Mouse (Mus musculus) v-Abl transformed pro-B cells (cell line): ENCODE measurements around the gene Tnk2.

Experiments
- in situ Hi-C, 2 experiments: fragments of 400-800 bp; cut with MboI; formaldehyde crosslinking; loops; one replicate each; pipeline ENCODE4 v1.15.1; 2025; ENCODE audit not compliant: unreplicated experiment in 2 of 2

Gene Tnk2

GRCm38 (mm10) chr16:32643661-32644061, at the start of gene Tnk2:
Gene Tnk2, plus strand, starts transcription at chr16:32643874.
- in situ Hi-C loops, result no loop called here

- in situ Hi-C loops, result no loop called here
Measured at GRCm38 (mm10) chr16:32593916-32594315, 49.8 kb upstream of the Tnk2 start.

DNA sequence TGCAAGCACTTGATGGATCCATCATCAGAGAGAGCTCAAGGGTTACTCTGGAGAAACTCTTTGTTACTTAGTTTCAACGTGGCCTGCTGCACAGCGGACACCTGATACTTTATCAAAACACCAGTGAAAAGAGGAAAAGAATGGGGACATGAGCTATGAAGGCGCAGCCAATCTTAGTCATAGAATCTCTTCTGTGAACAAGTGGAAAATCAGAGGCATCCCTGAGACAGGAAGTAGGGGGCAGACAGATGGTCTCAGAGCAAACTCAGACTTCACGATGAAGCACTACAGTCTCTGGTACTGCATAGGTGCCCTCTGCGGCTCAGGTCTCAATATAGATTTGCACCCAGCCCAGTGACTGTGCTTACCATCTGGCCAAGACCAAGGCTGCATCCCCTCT, 49.0 kb upstream of the Tnk2 start:
- in situ Hi-C loops, result no loop called here

DNA sequence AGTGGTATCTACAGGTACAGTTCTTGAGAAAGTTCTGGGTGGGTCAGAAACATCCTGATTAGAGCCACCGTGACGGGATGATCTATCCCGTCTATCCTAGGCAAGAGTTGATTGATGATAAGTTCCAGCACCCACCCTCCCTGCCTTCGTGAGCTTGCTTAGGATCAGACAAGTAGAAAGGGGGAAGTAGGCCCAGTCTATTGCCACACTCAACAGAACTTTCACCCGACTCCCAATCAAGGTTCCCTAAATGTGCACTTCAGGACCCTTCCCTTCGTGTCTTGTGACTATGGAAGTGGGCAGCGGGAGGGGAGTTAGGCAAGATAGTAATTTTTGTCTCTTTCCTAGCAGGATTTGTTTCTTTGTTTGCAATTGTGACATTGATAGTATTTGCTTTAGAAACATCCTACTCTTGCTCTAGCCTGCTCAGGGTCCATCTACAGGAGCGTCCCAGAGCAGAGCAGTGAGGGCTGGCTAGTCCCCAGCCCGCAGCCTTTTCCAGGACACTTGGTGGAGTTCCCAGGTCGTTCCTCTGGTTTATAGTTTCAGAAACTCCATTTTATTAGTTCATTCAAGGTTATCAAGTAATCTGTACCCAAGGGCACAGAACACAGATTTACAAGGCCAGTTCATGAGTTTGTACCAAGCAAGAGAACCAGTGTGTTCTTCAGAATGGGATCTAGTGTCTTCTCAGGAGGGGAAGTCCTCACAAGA, 48.4 kb upstream of the Tnk2 start:
- in situ Hi-C loops, result no loop called here

DNA sequence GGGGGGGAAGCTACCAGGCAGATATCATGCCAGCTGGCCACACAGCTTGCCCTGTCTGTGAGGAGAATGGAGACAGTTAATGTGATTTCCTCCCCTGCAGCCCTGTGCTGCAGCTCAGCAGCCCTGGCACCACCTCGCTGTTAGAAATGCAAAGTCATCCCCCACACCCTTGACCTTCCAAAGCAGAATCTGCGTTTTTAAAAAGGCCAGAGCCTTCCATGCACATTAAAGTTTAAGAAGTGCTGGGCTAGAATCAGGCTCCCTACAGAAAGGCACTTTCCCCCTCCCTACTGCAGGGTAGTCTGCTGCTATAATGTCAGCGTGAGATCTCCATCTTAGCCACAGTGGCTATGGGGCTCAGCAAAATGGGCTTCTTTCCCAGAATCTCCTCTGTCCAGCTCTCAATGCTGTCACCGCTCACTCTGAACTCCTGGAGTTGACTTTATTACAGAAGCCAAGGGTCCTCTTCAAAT, 45.7 kb upstream of the Tnk2 start:
- in situ Hi-C loops, result no loop called here

GRCm38 (mm10) chr16:32599151-32599550, 44.5 kb upstream of the Tnk2 start:
- in situ Hi-C loops, result no loop called here

DNA sequence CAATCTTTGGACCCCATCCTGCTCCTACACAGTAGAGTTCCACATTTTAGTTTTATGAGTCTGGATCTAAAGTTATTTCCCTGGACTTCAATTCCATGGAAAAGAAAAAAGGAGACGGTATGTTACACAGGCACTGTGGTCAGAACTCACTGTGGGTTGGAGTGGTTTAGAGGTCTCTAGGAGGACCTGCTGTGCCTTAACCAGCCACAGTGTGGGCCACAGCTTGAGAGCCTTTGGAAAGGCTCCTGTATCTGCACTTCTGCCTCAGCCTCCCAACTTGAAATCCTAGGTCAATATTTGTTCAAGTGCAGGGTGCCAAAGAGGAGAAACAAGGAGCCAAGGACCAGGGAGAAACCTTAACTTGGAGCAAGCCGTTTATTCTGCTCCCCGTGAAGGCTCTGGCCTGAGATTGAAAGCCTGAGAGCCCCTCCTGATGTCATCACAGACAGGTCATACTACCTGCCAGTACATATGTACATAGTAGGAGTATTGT, 41.4 kb upstream of the Tnk2 start:
- in situ Hi-C loops, result no loop called here

- in situ Hi-C loops, result loop anchor here in 1 of 2 experiments (5.0 kb wide), 1 partner anchor 50 kb away; no protein-coding TSS in a partner anchor
Measured at GRCm38 (mm10) chr16:32607562-32608343, 35.9 kb upstream of the Tnk2 start.

- in situ Hi-C loops, result loop anchor here in 1 of 2 experiments (5.0 kb wide), 1 partner anchor 51 kb away; no protein-coding TSS in a partner anchor
Measured at GRCm38 (mm10) chr16:32608344-32608711, 35.3 kb upstream of the Tnk2 start.

DNA sequence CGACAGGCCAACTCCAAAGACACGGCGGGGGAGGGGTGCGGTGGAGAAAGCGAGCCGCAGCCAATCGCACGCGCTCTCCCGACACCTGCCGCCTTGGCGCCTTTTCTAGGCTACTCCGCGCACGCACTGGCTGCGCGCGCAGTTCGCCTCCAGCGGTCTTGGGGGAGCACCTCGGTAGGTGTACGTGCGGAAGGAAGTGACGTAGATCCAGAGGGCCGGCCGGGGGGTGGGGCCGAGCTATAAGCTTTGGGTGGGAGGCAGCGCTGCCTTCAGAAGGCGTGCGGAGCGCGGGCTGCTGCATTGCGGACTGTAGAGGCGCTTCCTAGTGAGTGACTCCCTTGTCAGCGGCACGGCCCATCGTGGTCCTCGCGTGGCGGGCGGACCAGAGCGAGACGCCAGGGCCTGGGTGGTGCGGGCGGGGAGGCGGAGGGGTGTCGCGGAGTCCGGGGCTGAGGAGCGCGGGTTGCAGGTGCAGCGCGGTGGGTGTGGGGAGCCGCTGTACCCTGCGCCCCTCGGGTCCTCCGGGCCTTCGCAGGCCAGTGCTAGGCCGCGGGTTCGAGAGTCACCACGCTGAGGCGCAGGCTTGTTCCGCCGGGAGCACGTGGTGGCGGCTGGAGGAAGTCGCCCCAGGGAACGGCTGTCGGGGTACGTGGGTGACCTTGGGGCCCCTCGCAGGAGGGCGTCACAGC, 34.8 kb upstream of the Tnk2 start, which contains the start of gene Tfrc:
Gene Tfrc, plus strand, starts transcription at position 209 of the 689 bp plus-strand sequence.
- in situ Hi-C loops, result loop anchor here in 1 of 2 experiments (5.0 kb wide), 1 partner anchor 52 kb away; no protein-coding TSS in a partner anchor

- in situ Hi-C loops, result loop anchor here in 1 of 2 experiments (5.0 kb wide), 1 partner anchor 52 kb away; no protein-coding TSS in a partner anchor
Measured at GRCm38 (mm10) chr16:32609401-32609779, 34.3 kb upstream of the Tnk2 start.

- in situ Hi-C loops, result loop anchor here (5.0 to 10.0 kb wide), 3 partner anchors 93 to 326 kb away; no protein-coding TSS in a partner anchor
Measured at GRCm38 (mm10) chr16:32610460-32611255, 33.0 kb upstream of the Tnk2 start.

DNA sequence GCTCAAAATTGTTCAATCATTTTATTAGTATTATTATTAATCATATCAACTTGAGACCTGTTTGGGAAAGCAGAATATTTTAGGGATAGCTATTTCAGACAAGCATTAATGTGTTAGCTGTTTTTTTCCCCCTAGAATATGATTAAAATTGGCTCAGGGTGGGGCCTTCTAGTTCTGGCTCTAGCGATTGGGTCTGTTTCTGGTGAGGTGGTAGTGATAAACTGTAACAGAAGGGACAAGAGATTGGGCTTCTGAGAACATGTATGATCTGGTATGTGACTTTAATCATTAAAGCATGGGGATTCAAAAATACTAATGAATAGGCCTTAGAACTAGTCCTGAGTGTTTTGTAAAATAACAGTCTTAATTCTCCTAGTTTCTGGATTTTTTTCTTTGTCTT, 31.6 kb upstream of the Tnk2 start:
- in situ Hi-C loops, result loop anchor here (5.0 to 10.0 kb wide), 3 partner anchors 95 to 327 kb away; no protein-coding TSS in a partner anchor

DNA sequence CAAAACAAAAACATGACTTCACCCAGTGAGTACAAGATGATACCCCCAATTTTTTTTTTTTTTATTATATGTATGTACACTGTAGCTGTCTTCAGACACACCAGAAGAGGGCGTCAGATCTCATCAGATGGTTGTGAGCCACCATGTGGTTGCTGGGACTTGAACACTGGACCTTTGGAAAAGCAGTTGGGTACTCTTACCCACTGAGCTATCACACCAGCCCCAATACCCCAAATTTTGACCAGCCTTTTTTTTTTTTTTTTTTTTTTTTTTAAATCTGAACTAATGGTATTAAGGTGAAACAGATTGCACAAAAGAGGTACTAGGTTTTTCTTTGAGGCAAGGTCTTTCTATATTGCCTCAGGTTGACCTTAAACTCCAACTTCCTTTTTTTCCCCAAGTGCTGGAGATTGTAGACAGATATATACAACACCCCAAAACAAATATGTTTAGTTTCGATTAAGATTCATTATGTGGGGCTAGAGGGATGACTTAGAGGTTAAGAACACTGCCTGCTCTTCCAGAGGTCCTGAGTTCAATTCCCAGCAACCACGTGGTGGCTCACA, 30.3 kb upstream of the Tnk2 start:
- in situ Hi-C loops, result loop anchor here (5.0 to 10.0 kb wide), 3 partner anchors 96 to 329 kb away; no protein-coding TSS in a partner anchor

GRCm38 (mm10) chr16:32614047-32614446, 29.6 kb upstream of the Tnk2 start:
- in situ Hi-C loops, result loop anchor here (5.0 to 10.0 kb wide), 3 partner anchors 97 to 329 kb away; no protein-coding TSS in a partner anchor

GRCm38 (mm10) chr16:32618946-32619345, 24.7 kb upstream of the Tnk2 start:
- in situ Hi-C loops, result loop anchor here in 1 of 2 experiments (5.0 to 10.0 kb wide), 2 partner anchors 334 to 672 kb away; partner anchors contain the start of genes 0610012G03Rik and Ncbp2

DNA sequence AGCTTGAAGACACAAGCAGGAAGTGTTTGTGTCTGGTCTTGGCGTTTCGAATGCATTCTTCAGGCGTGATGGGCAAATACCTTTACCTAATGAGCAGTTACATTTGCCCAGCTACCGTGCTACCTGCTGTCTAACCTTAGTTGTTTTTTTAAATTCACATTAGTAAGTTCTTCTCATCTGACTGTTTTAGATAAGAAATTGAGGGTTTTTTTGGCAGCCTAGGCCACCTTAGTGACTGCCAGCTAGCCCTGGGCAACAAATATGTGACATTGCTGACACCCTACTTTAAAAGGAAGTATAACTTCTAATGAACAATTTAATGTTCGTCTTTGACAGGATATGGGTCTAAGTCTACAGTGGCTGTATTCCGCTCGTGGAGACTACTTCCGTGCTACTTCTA, 15.5 kb upstream of the Tnk2 start:
- in situ Hi-C loops, result loop anchor here in 1 of 2 experiments (5.0 to 10.0 kb wide), 3 partner anchors 253 to 596 kb away; no protein-coding TSS in a partner anchor

- in situ Hi-C loops, result loop anchor here (5.0 kb wide), 2 partner anchors 40 to 55 kb away; no protein-coding TSS in a partner anchor
Measured at GRCm38 (mm10) chr16:32632328-32632824, 11.3 kb upstream of the Tnk2 start.
